Mouse (Mus musculus): ENCODE data around the gene Cxcl9. TPM values are rescaled to one million over a fixed set of nuclear protein-coding genes. Genes with fewer than 3 reads are reported as not detected.

Cxcl9 gene
- total and polyA plus RNA-seq, 2 experiments from 2014 or later: not detected

GRCm38 (mm10) chr5:92283107-92283506 lies 44.8 kb downstream of the Cxcl9 start:
- no peak overlapping the region for H3K4me3 ChIP-seq (ENCODE audit: low read depth, low read length)
- H3K9me3 ChIP-seq (ENCODE audit: low read length): no peaks in the 10 kb centered on the region
- H3K4me1 ChIP-seq (ENCODE audit: insufficient read depth): no peaks in the 10 kb centered on the region
- WGBS: 87% methylated on average over 3 of the region's 3 CpGs
- no peak overlapping the region for H3K27ac ChIP-seq (ENCODE audit: low read depth, low read length)
- H3K36me3 ChIP-seq (ENCODE audit: insufficient read depth): peaks cover 29% of the 10 kb centered on the region
- no peaks in the 10 kb centered on the region for H3K27me3 ChIP-seq (ENCODE audit: insufficient read depth, low read length)
- ATAC-seq (no peak), DNase-seq (no peak)
- TF ChIP-seq CTCF (IDR thresholded peaks at IDR 0.05; ENCODE audit: low read depth): no peak
- no peak overlapping the region for H3K9ac ChIP-seq
- no peak overlapping the region for H3K4me2 ChIP-seq (ENCODE audit: low read depth)

- WGBS: 68% methylated on average over 4 of the region's 4 CpGs
- no peak for DNase-seq
Observed at GRCm38 (mm10) chr5:92282571-92282970, 45.3 kb downstream of the Cxcl9 start.

GRCm38 (mm10) chr5:92278942-92279537 lies 48.8 kb downstream of the Cxcl9 start:
- TF ChIP-seq CTCF (IDR thresholded peaks at IDR 0.05; ENCODE audit: low read depth): no peak
- Histone ChIP-seq H3K36me3 (ENCODE audit: insufficient read depth) (no peaks in the 10 kb centered on the region), H3K4me1 (ENCODE audit: insufficient read depth) (no peaks in the 10 kb centered on the region), H3K27me3 (ENCODE audit: insufficient read depth, low read length) (no peaks in the 10 kb centered on the region), H3K4me3 (ENCODE audit: low read depth, low read length) (no peak overlapping the region), H3K4me2 (ENCODE audit: low read depth) (no peak overlapping the region), H3K9ac (no peak overlapping the region), H3K9me3 (ENCODE audit: low read length) (no peaks in the 10 kb centered on the region), H3K27ac (ENCODE audit: low read depth, low read length) (no peak overlapping the region)
- 80% methylated on average over 10 of the region's 10 CpGs for WGBS
- no peak for DNase-seq
- no peak for ATAC-seq

More at GRCm38 (mm10) chr5:92282571-92282970, 45.3 kb downstream of the Cxcl9 start:
- Histone ChIP-seq H3K9ac (no peak overlapping the region), H3K4me3 (ENCODE audit: low read depth, low read length) (no peak overlapping the region), H3K36me3 (ENCODE audit: insufficient read depth) (peaks cover 24% of the 10 kb centered on the region), H3K4me1 (ENCODE audit: insufficient read depth) (no peaks in the 10 kb centered on the region), H3K27ac (ENCODE audit: low read depth, low read length) (no peak overlapping the region), H3K9me3 (ENCODE audit: low read length) (no peaks in the 10 kb centered on the region), H3K27me3 (ENCODE audit: insufficient read depth, low read length) (no peaks in the 10 kb centered on the region), H3K4me2 (ENCODE audit: low read depth) (no peak overlapping the region)
- ATAC-seq: no peak
- no peak for TF ChIP-seq CTCF (IDR thresholded peaks at IDR 0.05; ENCODE audit: low read depth)

- Histone ChIP-seq H3K27ac (ENCODE audit: low read depth, low read length) (no peak within 1 kb of the TSS; the same call in 1 of the 2 replicates), H3K4me2 (ENCODE audit: low read depth) (peak within 1 kb of the TSS; percentile 95), H3K9ac (peak within 1 kb of the TSS; percentile 63), H3K4me1 (ENCODE audit: insufficient read depth) (no peaks in the 10 kb centered on the region), H3K27me3 (ENCODE audit: insufficient read depth, low read length) (no peaks in the 10 kb centered on the region), H3K4me3 (ENCODE audit: low read depth, low read length) (peak within 1 kb of the TSS; percentile 60), H3K9me3 (ENCODE audit: low read length) (no peaks in the 10 kb centered on the region), H3K36me3 (ENCODE audit: insufficient read depth) (no peaks in the 10 kb centered on the region)
- TF ChIP-seq CTCF (IDR thresholded peaks at IDR 0.05; ENCODE audit: low read depth): peak; percentile 56
- 3% methylated on average over 53 of the region's 54 CpGs for WGBS
- ATAC-seq (peak; percentile 91), DNase-seq (peak; percentile 68)
Observed at GRCm38 (mm10) chr5:92277437-92278394, 50.2 kb downstream of the Cxcl9 start, which contains the start of gene Naaa. Gene Naaa (minus strand): TSS chr5:92278170.

Other genes with a start within 250 kb of the Cxcl9 start
- 221 and 223 TPM in 2 replicates for gene G3bp2, start 244.4 kb downstream of the Cxcl9 start, total RNA-seq (2014; rRNA removed)
- 268 and 315 TPM in 2 replicates for gene G3bp2, start 244.4 kb downstream of the Cxcl9 start, polyA plus RNA-seq (2015; fragmentation: Nextera tagmentation; extraction: Ambion mirVana)
- gene Uso1, start 190.1 kb downstream of the Cxcl9 start, total RNA-seq (2014; rRNA removed): 18.9 and 19.1 TPM in 2 replicates
- 19.6 and 24.8 TPM in 2 replicates for gene Uso1, start 190.1 kb downstream of the Cxcl9 start, polyA plus RNA-seq (2015; fragmentation: Nextera tagmentation; extraction: Ambion mirVana)
- not detected in 2 replicates for gene U90926, start 112.7 kb downstream of the Cxcl9 start, total RNA-seq (2014; rRNA removed)
- not detected in 2 replicates for gene U90926, start 112.7 kb downstream of the Cxcl9 start, polyA plus RNA-seq (2015; fragmentation: Nextera tagmentation; extraction: Ambion mirVana)
- 0.08 and 0.24 TPM in 2 replicates for gene Ppef2, start 71.8 kb downstream of the Cxcl9 start, total RNA-seq (2014; rRNA removed)
- 0.31 and 0.44 TPM in 2 replicates for gene Ppef2, start 71.8 kb downstream of the Cxcl9 start, polyA plus RNA-seq (2015; fragmentation: Nextera tagmentation; extraction: Ambion mirVana)
- 22.5 and 33.1 TPM in 2 replicates for gene Naaa, start 49.9 kb downstream of the Cxcl9 start, total RNA-seq (2014; rRNA removed)
- 15.4 and 23.6 TPM in 2 replicates for gene Naaa, start 49.9 kb downstream of the Cxcl9 start, polyA plus RNA-seq (2015; fragmentation: Nextera tagmentation; extraction: Ambion mirVana)
- gene Sdad1, start 17.6 kb downstream of the Cxcl9 start, total RNA-seq (2014; rRNA removed): 22.5 and 32.0 TPM in 2 replicates
- 21.6 and 27.9 TPM in 2 replicates for gene Sdad1, start 17.6 kb downstream of the Cxcl9 start, polyA plus RNA-seq (2015; fragmentation: Nextera tagmentation; extraction: Ambion mirVana)
- gene Art3, start 3.7 kb upstream of the Cxcl9 start, total RNA-seq (2014; rRNA removed): 3.0 and 3.5 TPM in 2 replicates
- 8.0 and 9.4 TPM in 2 replicates for gene Art3, start 3.7 kb upstream of the Cxcl9 start, polyA plus RNA-seq (2015; fragmentation: Nextera tagmentation; extraction: Ambion mirVana)
- gene Cxcl10, start 20.8 kb upstream of the Cxcl9 start, total RNA-seq (2014; rRNA removed): 0.38 and 0.86 TPM in 2 replicates
- gene Cxcl10, start 20.8 kb upstream of the Cxcl9 start, polyA plus RNA-seq (2015; fragmentation: Nextera tagmentation; extraction: Ambion mirVana): 0.28 and 0.55 TPM in 2 replicates
- 80.1 and 94.5 TPM in 2 replicates for gene Nup54, start 107.1 kb upstream of the Cxcl9 start, total RNA-seq (2014; rRNA removed)
- 35.1 and 43.7 TPM in 2 replicates for gene Nup54, start 107.1 kb upstream of the Cxcl9 start, polyA plus RNA-seq (2015; fragmentation: Nextera tagmentation; extraction: Ambion mirVana)
- 123 and 149 TPM in 2 replicates for gene Scarb2, start 178.8 kb upstream of the Cxcl9 start, total RNA-seq (2014; rRNA removed)
- 19.4 and 23.1 TPM in 2 replicates for gene Scarb2, start 178.8 kb upstream of the Cxcl9 start, polyA plus RNA-seq (2015; fragmentation: Nextera tagmentation; extraction: Ambion mirVana)
- 0.81 and 1.8 TPM in 2 replicates for gene Fam47e, start 227.0 kb upstream of the Cxcl9 start, total RNA-seq (2014; rRNA removed)
- 2.0 and 3.1 TPM in 2 replicates for gene Fam47e, start 227.0 kb upstream of the Cxcl9 start, polyA plus RNA-seq (2015; fragmentation: Nextera tagmentation; extraction: Ambion mirVana)